Mouse (Mus musculus) heart, adult 2 months (tissue): Measurements from ENCODE around the gene Gm20683. TPM values are rescaled to one million over a fixed set of nuclear protein-coding genes. Genes with fewer than 3 reads are reported as not detected.
A peak's percentile ranks its signal among the peaks of the same experiment; 100 is the strongest.

ENCODE experiments used
- DNase-seq, 2 experiments: peaks; one replicate each; pipeline ENCODE4 v3.0.0; 2021
- H3K27ac ChIP-seq: fragments of 200-600 bp; 2 replicates; pipeline ENCODE4 v1.8.1; 2022
- H3K27me3 ChIP-seq: fragments of 200-500 bp; 2 replicates; pipeline ENCODE4 v1.6.1; 2012; ENCODE audit warnings: mild to moderate bottlenecking, low read length, inconsistent platforms, mixed read lengths; ENCODE audit not compliant: control insufficient read depth, insufficient read depth
- H3K36me3 ChIP-seq: fragments of 200-500 bp; 2 replicates; pipeline ENCODE4 v1.6.1; 2012; ENCODE audit warnings: low read length, inconsistent platforms; ENCODE audit not compliant: control insufficient read depth, insufficient read depth
- H3K4me1 ChIP-seq: fragments of 200-500 bp; 2 replicates; pipeline ENCODE4 v1.6.1; 2011; ENCODE audit warnings: low read length; ENCODE audit not compliant: control insufficient read depth, insufficient read depth
- H3K4me3 ChIP-seq: fragments of 200-600 bp; 2 replicates; pipeline ENCODE4 v1.8.1; 2022
- H3K79me2 ChIP-seq: fragments of 200-500 bp; replicated peaks from 2 replicates; pipeline ENCODE4 v1.6.1; 2012; ENCODE audit warnings: mild to moderate bottlenecking, inconsistent platforms, low read length, moderate library complexity, mixed read lengths; ENCODE audit not compliant: control insufficient read depth, insufficient read depth
- H3K9ac ChIP-seq: fragments of 200-500 bp; 2 replicates; pipeline ENCODE4 v1.6.1; 2012; ENCODE audit warnings: low read depth, mild to moderate bottlenecking, control low read depth, inconsistent platforms, low read length, mixed read lengths
- CTCF ChIP-seq: fragments of 200-600 bp; IDR thresholded peaks from 2 replicates; pipeline ENCODE4 v1.8.1; 2022; ENCODE audit warnings: antibody characterized with exemption, mild to moderate bottlenecking, moderate library complexity
- EP300 ChIP-seq: fragments of 200-500 bp; IDR thresholded peaks from 2 replicates; pipeline ENCODE4 v1.6.1; 2011; ENCODE audit warnings: low read depth, low read length, control low read depth; ENCODE audit not compliant: insufficient read depth
- POLR2A ChIP-seq: fragments of 200-500 bp; IDR thresholded peaks from 2 replicates; pipeline ENCODE4 v1.6.1; 2011; ENCODE audit warnings: mild to moderate bottlenecking, low read depth, low read length, control low read depth; ENCODE audit not compliant: insufficient read depth
- WGBS: fragments of 180-500 bp; shearing (Covaris S2); methylation state at CpG from one replicate; pipeline ENCODE4 v1.1.7; 2018; 5-methylcytosine and 5-hydroxymethylcytosine counted together
- intact Hi-C: fragments of 180-260 bp; cut with DNase I; formaldehyde crosslinking; loops from one replicate; pipeline ENCODE4 v1.15.1; 2025
- microRNA-seq, 2 experiments: library from miRNA; unstranded; fragments of <30 nt; microRNA quantifications; one replicate each; pipeline ENCODE4 v1.2.0; 2021
- polyA plus RNA-seq: library from polyadenylated mRNA; depleted of rRNA; stranded (reverse); fragments of >200 nt; gene quantifications from 2 replicates; pipeline ENCODE4 v1.2.3, GENCODE M21; 2012; rRNA removed
- total RNA-seq, 2 experiments: library from RNA; stranded (reverse); gene quantifications; 2 replicates each; pipeline ENCODE4 v1.2.3; 2021

The Gm20683 gene
- total and polyA plus RNA-seq, 3 experiments = 2.4 to 21.6 (median 2.9) TPM

- Histone ChIP-seq H3K79me2 (no peaks in the 10 kb centered on the region), H3K4me3 (peak overlapping the region; percentile 56), H3K27me3 (no peaks in the 10 kb centered on the region), H3K27ac (no peak overlapping the region; the same call in 1 of the 2 replicates), H3K36me3 (no peaks in the 10 kb centered on the region), H3K4me1 (peaks cover 12% of the 10 kb centered on the region), H3K9ac (no peak overlapping the region)
- 26% methylated on average over 19 of the region's 19 CpGs for WGBS
- DNase-seq = no peak
- TF ChIP-seq CTCF = no peak
- TF ChIP-seq EP300 = no peak
- TF ChIP-seq POLR2A = no peak
- intact Hi-C loops = no loop called here
These were observed 50.2 kb downstream of the Gm20683 start for GRCm38 (mm10) chr17:25791320-25791842.

GRCm38 (mm10) chr17:25786781-25787504 is 54.6 kb downstream of the Gm20683 start:
- peak in 1 of 2 experiments; percentile 19 for DNase-seq
- no peak overlapping the region for H3K9ac ChIP-seq
- no peak overlapping the region for H3K27ac ChIP-seq
- H3K36me3 ChIP-seq = no peaks in the 10 kb centered on the region
- no peaks in the 10 kb centered on the region for H3K27me3 ChIP-seq
- peaks cover 4% of the 10 kb centered on the region for H3K4me1 ChIP-seq
- 88% methylated on average over 9 of the region's 9 CpGs for WGBS
- no peak overlapping the region for H3K4me3 ChIP-seq
- H3K79me2 ChIP-seq = no peaks in the 10 kb centered on the region
- intact Hi-C loops = no loop called here
- TF ChIP-seq CTCF (no peak), POLR2A (no peak)

GRCm38 (mm10) chr17:25786280-25786679 is 55.3 kb downstream of the Gm20683 start, which contains the start of gene Ccdc78:
Ccdc78 (plus strand) TSS chr17:25786580.
- 48% methylated on average over 3 of the region's 3 CpGs for WGBS
- no peaks in the 10 kb centered on the region for H3K27me3 ChIP-seq
- peak within 1 kb of the TSS; percentile 85 for H3K27ac ChIP-seq
- no peaks in the 10 kb centered on the region for H3K79me2 ChIP-seq
- peak in 1 of 2 experiments; percentile 14 for DNase-seq
- TF ChIP-seq POLR2A (no peak), EP300 (no peak), CTCF (no peak)
- peaks cover 2% of the 10 kb centered on the region for H3K4me1 ChIP-seq
- intact Hi-C loops = no loop called here
- H3K36me3 ChIP-seq = no peaks in the 10 kb centered on the region
- H3K4me3 ChIP-seq = peak within 1 kb of the TSS; percentile 91
- peak within 1 kb of the TSS; percentile 37; the same call in 1 of the 2 replicates for H3K9ac ChIP-seq

GRCm38 (mm10) chr17:25785281-25785745 is 56.2 kb downstream of the Gm20683 start, which contains the start of gene Haghl:
Haghl (minus strand) TSS chr17:25785673.
- no peaks in the 10 kb centered on the region for H3K79me2 ChIP-seq
- intact Hi-C loops = no loop called here
- peak; percentile 93 to 96 for DNase-seq
- H3K9ac ChIP-seq = peak within 1 kb of the TSS; percentile 60
- H3K36me3 ChIP-seq = no peaks in the 10 kb centered on the region
- H3K27ac ChIP-seq = peak within 1 kb of the TSS; percentile 85
- peak within 1 kb of the TSS; percentile 91 for H3K4me3 ChIP-seq
- under 1% methylated on average over 23 of the region's 23 CpGs for WGBS
- H3K4me1 ChIP-seq = peaks cover 2% of the 10 kb centered on the region; the same call in 1 of the 2 replicates
- TF ChIP-seq POLR2A (peak; percentile 89), CTCF (peak; percentile 37), EP300 (no peak)
- H3K27me3 ChIP-seq = no peaks in the 10 kb centered on the region

Small RNA genes within 50 kb of the gene (microRNA-seq; reads per million reads assigned to microRNA genes)
- gene Mir3082 = 0 to 3.4 reads per million in 2 experiments

Other genes with a start within 250 kb of the Gm20683 start
- under 1 TPM in 1 of 2 experiments, not detected in 1; 0.81 TPM for gene Gng13, start 124.6 kb downstream of the Gm20683 start, total RNA-seq
- gene Gng13, start 124.6 kb downstream of the Gm20683 start, polyA plus RNA-seq = 0.27 and 0.35 TPM in 2 replicates
- 1 to 10 TPM; 1.3 to 1.6 TPM for gene Chtf18, start 114.3 kb downstream of the Gm20683 start, total RNA-seq
- 0.85 and 1.7 TPM in 2 replicates for gene Chtf18, start 114.3 kb downstream of the Gm20683 start, polyA plus RNA-seq
- 1 to 10 TPM; 4.2 to 5.1 TPM for gene Rpusd1, start 114.1 kb downstream of the Gm20683 start, total RNA-seq
- 18.0 and 18.3 TPM in 2 replicates for gene Rpusd1, start 114.1 kb downstream of the Gm20683 start, polyA plus RNA-seq
- gene Mslnl, start 105.7 kb downstream of the Gm20683 start, total RNA-seq = not detected
- gene Mslnl, start 105.7 kb downstream of the Gm20683 start, polyA plus RNA-seq = 0.10 and 0.26 TPM in 2 replicates
- gene Msln, start 87.4 kb downstream of the Gm20683 start, total RNA-seq = 10 to 100 TPM; 13.2 to 16.6 TPM
- gene Msln, start 87.4 kb downstream of the Gm20683 start, polyA plus RNA-seq = 24.7 and 25.6 TPM in 2 replicates
- 10 to 100 TPM; 42.1 to 45.1 TPM for gene Narfl, start 68.0 kb downstream of the Gm20683 start, total RNA-seq
- 36.4 and 52.6 TPM in 2 replicates for gene Narfl, start 68.0 kb downstream of the Gm20683 start, polyA plus RNA-seq
- gene Haghl, start 56.1 kb downstream of the Gm20683 start, total RNA-seq = 1 to 10 TPM; 6.4 to 7.7 TPM
- gene Haghl, start 56.1 kb downstream of the Gm20683 start, polyA plus RNA-seq = 19.5 and 23.4 TPM in 2 replicates
- not detected for gene Ccdc78, start 55.2 kb downstream of the Gm20683 start, total RNA-seq
- 1.1 TPM in 1 of 2 replicates, not detected in the other for gene Ccdc78, start 55.2 kb downstream of the Gm20683 start, polyA plus RNA-seq
- 10 to 100 TPM; 30.8 to 38.3 TPM for gene Fam173a, start 48.9 kb downstream of the Gm20683 start, total RNA-seq
- gene Fam173a, start 48.9 kb downstream of the Gm20683 start, polyA plus RNA-seq = 49.7 and 63.6 TPM in 2 replicates
- gene AC134908.4, start 46.1 kb downstream of the Gm20683 start, total RNA-seq = not detected
- gene AC134908.4, start 46.1 kb downstream of the Gm20683 start, polyA plus RNA-seq = not detected in 2 replicates
- 10 to 100 TPM; 49.0 to 54.6 TPM for gene Metrn, start 44.6 kb downstream of the Gm20683 start, total RNA-seq
- gene Metrn, start 44.6 kb downstream of the Gm20683 start, polyA plus RNA-seq = 43.3 and 47.9 TPM in 2 replicates
- 1 to 10 TPM; 1.1 to 1.4 TPM for gene Fbxl16, start 32.7 kb downstream of the Gm20683 start, total RNA-seq
- gene Fbxl16, start 32.7 kb downstream of the Gm20683 start, polyA plus RNA-seq = 2.3 and 3.2 TPM in 2 replicates
- gene Wdr24, start 18.1 kb downstream of the Gm20683 start, total RNA-seq = 10 to 100 TPM; 11.0 to 11.1 TPM
- gene Wdr24, start 18.1 kb downstream of the Gm20683 start, polyA plus RNA-seq = 20.4 and 22.9 TPM in 2 replicates
- 10 to 100 TPM; 32.7 to 36.9 TPM for gene Jmjd8, start 12.9 kb downstream of the Gm20683 start, total RNA-seq
- gene Jmjd8, start 12.9 kb downstream of the Gm20683 start, polyA plus RNA-seq = 47.2 and 48.9 TPM in 2 replicates
- gene Stub1, start 8.4 kb downstream of the Gm20683 start, total RNA-seq = 100 to 1,000 TPM; 105 to 129 TPM
- gene Stub1, start 8.4 kb downstream of the Gm20683 start, polyA plus RNA-seq = 147 and 174 TPM in 2 replicates
- gene Rhbdl1, start 4.5 kb downstream of the Gm20683 start, total RNA-seq = under 1 TPM; 0.55 to 0.82 TPM
- 3.8 and 4.9 TPM in 2 replicates for gene Rhbdl1, start 4.5 kb downstream of the Gm20683 start, polyA plus RNA-seq
- 100 to 1,000 TPM; 120 to 139 TPM for gene Rhot2, start 3.1 kb upstream of the Gm20683 start, total RNA-seq
- 209 and 257 TPM in 2 replicates for gene Rhot2, start 3.1 kb upstream of the Gm20683 start, polyA plus RNA-seq
- gene Wdr90, start 19.7 kb upstream of the Gm20683 start, total RNA-seq = 1 to 10 TPM; 1.2 to 1.3 TPM
- 8.0 and 8.5 TPM in 2 replicates for gene Wdr90, start 19.7 kb upstream of the Gm20683 start, polyA plus RNA-seq
- 100 to 1,000 TPM; 234 to 288 TPM for gene Mcrip2, start 27.0 kb upstream of the Gm20683 start, total RNA-seq
- gene Mcrip2, start 27.0 kb upstream of the Gm20683 start, polyA plus RNA-seq = 189 and 254 TPM in 2 replicates
- gene Mettl26, start 33.3 kb upstream of the Gm20683 start, total RNA-seq = 10 to 100 TPM; 12.7 TPM
- gene Mettl26, start 33.3 kb upstream of the Gm20683 start, polyA plus RNA-seq = 24.8 and 30.5 TPM in 2 replicates
- gene Wfikkn1, start 39.1 kb upstream of the Gm20683 start, total RNA-seq = under 1 TPM; 0.50 to 0.82 TPM
- 0.29 and 0.44 TPM in 2 replicates for gene Wfikkn1, start 39.1 kb upstream of the Gm20683 start, polyA plus RNA-seq
- 10 to 100 TPM; 15.2 to 17.6 TPM for gene Rab40c, start 78.0 kb upstream of the Gm20683 start, total RNA-seq
- gene Rab40c, start 78.0 kb upstream of the Gm20683 start, polyA plus RNA-seq = 20.5 and 33.8 TPM in 2 replicates
- 10 to 100 TPM; 40.8 to 48.7 TPM for gene Pigq, start 103.2 kb upstream of the Gm20683 start, total RNA-seq
- 74.7 and 115 TPM in 2 replicates for gene Pigq, start 103.2 kb upstream of the Gm20683 start, polyA plus RNA-seq
- gene Nhlrc4, start 103.2 kb upstream of the Gm20683 start, total RNA-seq = under 1 TPM; 0.10 to 0.30 TPM
- 0.15 and 2.8 TPM in 2 replicates for gene Nhlrc4, start 103.2 kb upstream of the Gm20683 start, polyA plus RNA-seq
- under 1 TPM; 0.27 to 0.37 TPM for gene A930017K11Rik, start 110.8 kb upstream of the Gm20683 start, total RNA-seq
- 0.44 and 0.61 TPM in 2 replicates for gene A930017K11Rik, start 110.8 kb upstream of the Gm20683 start, polyA plus RNA-seq
- 1 to 10 TPM; 6.1 to 7.4 TPM for gene Capn15, start 144.0 kb upstream of the Gm20683 start, total RNA-seq
- gene Capn15, start 144.0 kb upstream of the Gm20683 start, polyA plus RNA-seq = 15.1 and 15.5 TPM in 2 replicates
- 10 to 100 TPM; 29.7 to 30.5 TPM for gene Rab11fip3, start 227.8 kb upstream of the Gm20683 start, total RNA-seq
- 29.3 and 33.1 TPM in 2 replicates for gene Rab11fip3, start 227.8 kb upstream of the Gm20683 start, polyA plus RNA-seq
- gene Decr2, start 248.6 kb upstream of the Gm20683 start, total RNA-seq = 1 to 10 TPM; 9.2 to 9.5 TPM
- gene Decr2, start 248.6 kb upstream of the Gm20683 start, polyA plus RNA-seq = 13.9 and 23.3 TPM in 2 replicates